Mouse (Mus musculus) c-Kit-positive CD71-negative TER-119-negative erythroid progenitor cells, embryonic 14.5 days (primary cell): ENCODE results near the gene E330017A01Rik.
A peak's percentile ranks its signal among the peaks of the same experiment; 100 is the strongest.
"Not testable (repeated sequence)": the region's sequence is repeated elsewhere in the genome, so short reads cannot be mapped to it uniquely, and the experiment has no call there.

Experiments used
- DNase-seq: peaks from one replicate; pipeline ENCODE4 v3.0.0-alpha.2; 2013; ENCODE audit warnings: low read depth

E330017A01Rik gene

DNA sequence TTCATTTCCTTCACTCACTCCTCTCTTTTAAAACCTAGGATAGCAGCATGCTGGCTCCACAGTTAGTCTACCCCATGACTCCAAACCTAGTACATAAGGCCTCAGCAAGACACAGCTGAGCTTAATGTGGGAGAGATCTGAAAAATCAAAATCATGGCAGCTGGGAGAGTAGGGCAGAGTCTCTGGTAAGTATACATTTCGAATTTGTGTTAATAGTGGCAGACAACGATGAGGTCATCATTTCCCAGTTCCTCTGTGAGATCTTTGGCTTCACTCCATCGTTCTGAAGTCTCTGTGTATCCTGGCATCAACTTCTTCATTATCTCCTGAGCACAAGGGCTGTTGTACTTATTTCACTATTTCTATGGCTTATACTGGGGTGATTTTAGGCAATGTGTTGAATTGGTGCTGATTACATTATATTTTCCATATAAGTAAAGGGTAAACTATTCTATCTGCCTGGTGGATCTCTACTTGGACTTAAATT, at the start of gene E330017A01Rik:
TSS of gene E330017A01Rik (minus strand) at position 51 of the 487 bp plus-strand sequence.
- no peak for DNase-seq

- DNase-seq = no peak
Observed at GRCm38 (mm10) chr16:58685548-58686537, 47.3 kb upstream of the E330017A01Rik start.

DNA sequence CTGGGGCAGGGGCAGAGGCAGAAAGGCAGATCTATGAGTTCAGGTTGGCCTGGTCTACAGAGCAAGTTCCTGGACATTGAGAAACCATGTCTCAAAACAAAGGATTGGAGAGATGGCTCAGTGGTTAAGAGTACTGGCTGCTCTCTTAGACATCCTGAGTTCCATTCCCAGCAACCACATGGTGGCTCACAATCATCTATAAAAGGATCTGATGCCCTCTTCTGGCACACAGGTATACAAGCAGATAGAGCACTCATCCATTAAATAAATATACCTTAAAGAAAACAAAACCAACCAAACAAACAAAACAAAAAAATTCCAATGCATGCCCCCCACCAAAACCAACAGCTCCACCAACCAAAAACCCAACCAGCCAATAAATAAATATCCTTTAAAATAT, 46.0 kb upstream of the E330017A01Rik start:
- no peak for DNase-seq

DNA sequence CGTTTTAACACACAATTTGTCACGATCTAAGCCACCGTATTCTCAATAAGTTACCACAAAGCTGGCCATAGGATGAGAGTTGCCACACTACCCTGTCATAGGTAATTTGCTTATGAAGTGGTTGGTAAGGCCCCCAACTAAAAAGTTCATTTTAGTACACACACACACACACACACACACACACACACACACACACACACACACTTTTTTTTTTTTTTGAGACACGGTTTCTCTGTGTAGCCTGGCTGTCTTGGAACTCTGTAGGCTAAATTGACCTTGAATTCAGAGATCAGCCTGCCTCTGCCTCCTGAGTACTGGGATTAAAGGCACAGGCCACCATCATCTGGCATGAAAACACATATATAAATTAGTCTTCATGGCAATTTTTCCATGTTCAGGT, 45.4 kb upstream of the E330017A01Rik start:
- no peak for DNase-seq

GRCm38 (mm10) chr16:58682870-58683269, 44.3 kb upstream of the E330017A01Rik start:
- DNase-seq = no peak

DNA sequence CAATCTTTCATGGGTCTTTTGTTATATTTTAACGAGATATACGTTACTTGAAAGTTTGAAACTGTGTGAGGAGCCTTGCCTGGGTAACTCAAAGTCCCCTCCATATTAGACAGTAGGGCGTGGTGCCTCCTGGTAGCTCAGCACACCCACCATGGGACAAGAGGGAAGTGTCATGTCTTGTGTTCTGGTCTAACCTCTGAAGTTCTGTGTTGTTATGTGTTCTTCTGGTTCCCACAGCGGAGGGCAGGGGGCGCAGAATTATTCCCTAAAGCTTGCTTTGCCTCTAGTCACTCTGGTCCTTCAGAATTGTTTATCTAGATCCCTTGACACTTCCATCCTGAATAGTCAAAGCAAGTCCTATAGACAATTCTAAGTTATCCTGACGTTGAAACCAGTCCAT, 43.5 kb upstream of the E330017A01Rik start:
- no peak for DNase-seq

DNA sequence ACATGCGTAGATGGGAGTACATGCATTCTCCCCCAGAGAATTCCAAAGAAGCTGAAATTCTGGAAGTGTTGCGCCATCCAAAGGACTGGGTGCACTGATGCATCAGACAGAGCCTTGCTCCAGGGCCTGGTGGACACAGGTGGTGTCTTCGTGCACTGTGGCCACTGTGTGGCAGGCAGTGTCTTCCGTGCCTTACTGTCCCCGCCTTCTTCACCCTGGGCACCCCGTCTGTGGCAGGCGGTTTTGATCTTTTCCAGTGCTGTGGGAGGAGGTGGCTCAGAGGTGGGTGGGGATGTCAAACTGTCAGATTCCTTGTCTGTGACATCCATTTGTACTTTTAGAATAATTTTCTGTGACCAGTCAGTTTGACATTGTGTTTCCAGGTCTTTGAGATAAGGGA, 40.1 kb upstream of the E330017A01Rik start:
- no peak for DNase-seq

GRCm38 (mm10) chr16:58677491-58677890, 39.0 kb upstream of the E330017A01Rik start:
- no peak for DNase-seq

- DNase-seq = no peak
Observed at GRCm38 (mm10) chr16:58676633-58677032, 38.1 kb upstream of the E330017A01Rik start.

DNA sequence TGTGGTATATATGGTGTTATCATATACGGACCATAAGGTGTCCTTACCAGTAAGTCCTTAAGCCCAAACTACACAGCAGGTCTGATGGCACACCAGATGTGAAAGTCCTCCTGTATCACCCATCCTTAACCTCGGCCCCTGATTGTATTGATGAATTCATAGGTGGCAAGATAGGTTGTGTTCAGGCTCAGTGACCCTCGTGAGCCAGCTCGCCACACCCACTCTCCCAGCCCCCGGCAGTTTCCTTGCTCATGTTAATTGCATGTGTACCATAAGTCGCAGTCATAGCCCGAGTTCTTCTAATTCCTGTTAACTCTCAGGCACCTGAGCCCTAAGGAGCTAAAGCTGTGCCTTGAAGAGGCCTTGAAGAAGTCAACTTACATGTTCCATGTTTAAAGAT, 37.6 kb upstream of the E330017A01Rik start:
- no peak for DNase-seq

DNA sequence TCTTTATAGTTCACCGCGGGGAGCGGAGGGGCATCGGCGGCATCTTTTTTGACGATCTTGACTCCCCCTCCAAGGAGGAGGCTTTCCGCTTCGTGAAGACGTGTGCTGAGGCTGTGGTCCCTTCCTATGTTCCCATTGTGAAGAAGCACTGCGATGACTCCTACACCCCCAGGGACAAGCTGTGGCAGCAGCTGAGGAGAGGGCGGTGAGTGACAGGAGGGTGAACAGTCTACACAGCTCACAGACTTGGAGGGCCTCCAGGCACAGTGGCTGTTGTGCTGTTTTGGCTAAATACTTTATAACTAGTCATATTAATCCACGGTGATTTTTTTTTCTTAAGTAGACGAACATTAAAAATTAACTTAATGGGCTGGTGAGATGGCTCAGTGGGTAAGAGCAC, 36.7 kb upstream of the E330017A01Rik start:
- no peak for DNase-seq

- no peak for DNase-seq
Observed at GRCm38 (mm10) chr16:58673811-58674410, 35.4 kb upstream of the E330017A01Rik start.

DNA sequence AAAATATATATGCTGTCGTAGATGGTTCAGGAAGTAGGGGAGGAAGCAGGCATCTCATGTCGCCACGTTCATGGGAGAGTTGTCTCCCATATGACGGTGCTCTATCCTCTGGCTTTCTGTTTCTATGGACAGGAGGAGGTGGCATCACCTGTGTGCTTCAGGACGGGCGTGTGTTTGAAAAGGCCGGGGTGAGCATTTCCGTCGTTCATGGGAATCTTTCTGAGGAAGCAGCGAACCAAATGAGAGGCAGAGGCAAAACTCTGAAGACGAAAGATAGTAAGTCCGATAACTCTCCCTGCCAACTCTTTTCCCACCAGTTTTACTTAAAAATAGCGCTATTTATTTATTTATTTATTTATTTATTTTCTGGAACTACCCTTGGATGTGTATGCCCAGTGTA, 33.9 kb upstream of the E330017A01Rik start:
- DNase-seq = no peak

GRCm38 (mm10) chr16:58671212-58671985, 32.9 kb upstream of the E330017A01Rik start:
- no peak for DNase-seq

DNA sequence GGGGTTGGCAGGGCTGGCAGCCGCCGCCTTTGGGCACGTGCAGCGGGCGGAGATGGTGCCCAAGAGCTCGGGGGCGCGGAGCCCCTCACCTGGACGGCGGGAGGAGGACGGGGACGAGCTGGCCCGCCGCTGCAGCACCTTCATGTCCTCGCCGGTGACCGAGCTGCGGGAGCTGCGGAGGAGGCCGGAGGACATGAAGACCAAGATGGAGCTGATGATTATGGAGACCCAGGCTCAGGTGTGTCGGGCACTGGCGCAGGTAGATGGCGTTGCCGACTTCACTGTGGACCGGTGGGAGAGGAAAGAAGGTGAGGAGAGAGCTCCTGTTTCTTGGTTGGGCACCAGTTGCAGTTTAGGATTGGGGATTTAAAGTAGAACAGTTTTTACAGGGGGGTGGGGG, 32.1 kb upstream of the E330017A01Rik start:
- DNase-seq = no peak

GRCm38 (mm10) chr16:58669917-58670630, 31.5 kb upstream of the E330017A01Rik start, which contains the start of gene Cpox:
Gene Cpox, plus strand, starts transcription at chr16:58670292.
- DNase-seq = peak; percentile 73

DNA sequence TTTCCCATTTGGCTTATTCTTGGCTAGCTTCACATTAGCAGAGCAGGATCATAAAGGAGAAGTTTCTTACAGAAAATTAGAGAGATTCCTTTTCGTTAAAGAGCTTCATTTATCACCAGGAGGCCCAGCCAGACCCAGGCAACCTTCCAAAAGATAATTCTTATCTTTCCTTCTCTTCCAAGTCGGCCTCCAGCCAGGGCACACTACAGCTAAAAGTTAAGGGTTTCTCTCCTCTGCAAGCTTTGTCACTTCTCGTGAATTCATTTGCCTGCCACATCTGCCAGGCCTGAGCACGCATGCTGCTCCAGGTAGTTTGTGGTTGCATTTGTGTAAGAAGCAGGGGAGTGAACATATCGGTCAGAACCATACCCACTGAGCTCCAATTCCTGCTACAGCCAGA, 30.7 kb upstream of the E330017A01Rik start:
- DNase-seq = no peak

DNA sequence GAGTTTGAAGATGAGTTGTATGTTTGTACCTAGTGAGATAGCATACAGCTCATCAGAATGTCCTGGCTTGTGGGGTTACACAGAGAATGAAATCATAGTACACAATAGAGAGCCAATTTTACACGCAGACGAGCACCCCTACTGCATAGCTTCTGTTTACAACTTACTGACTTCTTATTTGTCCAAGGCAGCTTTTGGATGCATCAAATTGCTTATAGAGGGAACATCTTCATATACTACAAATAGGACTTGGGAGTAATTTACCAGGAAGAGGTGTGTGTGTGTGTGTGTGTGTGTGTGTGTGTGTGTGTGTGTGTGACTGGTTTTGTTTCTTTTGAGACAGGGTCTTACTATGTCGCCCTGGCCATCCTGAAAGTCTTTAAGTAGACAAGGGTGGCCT, 30.0 kb upstream of the E330017A01Rik start:
- no peak for DNase-seq

- DNase-seq = not testable (repeated sequence)
Observed at GRCm38 (mm10) chr16:58666681-58667080, 28.1 kb upstream of the E330017A01Rik start.

DNA sequence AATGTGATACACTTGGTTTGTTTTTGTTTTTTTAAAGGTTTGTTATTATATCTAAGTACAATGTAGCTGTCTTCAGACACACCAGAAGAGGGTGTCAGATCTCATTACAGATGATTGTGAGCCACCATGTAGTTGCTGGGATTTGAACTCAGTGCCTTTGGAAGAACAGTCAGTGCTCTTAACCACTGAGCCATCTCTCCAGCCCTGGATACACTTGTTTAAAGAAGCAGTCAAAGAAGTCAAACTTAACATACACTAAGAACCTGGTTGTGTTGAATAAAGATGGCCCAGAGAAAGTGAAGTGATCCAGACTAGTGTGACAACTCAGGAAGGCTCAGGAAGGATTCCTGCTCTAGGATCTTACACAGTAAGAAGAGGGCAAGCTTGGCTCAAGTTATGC, 26.6 kb upstream of the E330017A01Rik start:
- DNase-seq = not testable (repeated sequence)

DNA sequence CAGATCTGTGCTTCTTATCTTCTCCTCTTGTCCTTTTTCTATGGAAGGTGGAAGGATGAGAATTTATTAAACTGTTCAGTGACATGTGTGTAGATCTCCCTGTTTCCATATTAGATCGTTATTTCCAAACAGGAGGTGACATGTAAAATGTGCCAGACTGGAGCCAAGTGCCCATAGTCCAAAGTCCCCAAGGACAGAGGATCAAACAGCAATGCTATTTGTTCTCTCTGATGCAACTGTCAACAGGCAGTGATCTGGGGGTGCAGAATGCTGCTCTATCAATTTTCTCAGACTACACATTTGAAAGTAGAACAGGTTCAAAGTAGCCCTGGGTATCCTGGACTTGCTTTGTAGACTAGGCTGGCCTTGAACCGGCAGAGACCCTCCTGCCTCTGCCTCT, 25.3 kb upstream of the E330017A01Rik start:
- DNase-seq = no peak

GRCm38 (mm10) chr16:58663021-58663420, 24.5 kb upstream of the E330017A01Rik start:
- DNase-seq = no peak
